Mouse (Mus musculus) monocyte, adult 5-6 weeks (primary cell): Measurements from ENCODE around the gene Noct. TPM values are rescaled to one million over a fixed set of nuclear protein-coding genes. Genes with fewer than 3 reads are reported as not detected.
"Not testable (repeated sequence)": the region's sequence is repeated elsewhere in the genome, so short reads cannot be mapped to it uniquely, and the experiment has no call there.

Source experiments
- ATAC-seq: fragments of 153-309, 156-312 bp; replicated peaks from 2 replicates; pipeline ENCODE4 v1.8.0; 2017; ENCODE audit warnings: mild to moderate bottlenecking; ENCODE audit not compliant: low TSS enrichment, insufficient number of reproducible peaks, severe bottlenecking, poor library complexity, low FRiP score
- total RNA-seq: library from RNA; stranded (forward); fragments of 200-1000, 200-491, 200-594 nt; gene quantifications from 3 replicates; pipeline ENCODE4 v1.2.3, GENCODE M21; 2017

Gene Noct
- 13.9 to 18.6 TPM (median 17.2 TPM) in 3 replicates for total RNA-seq

GRCm38 (mm10) chr3:51224363-51225225, at the start of gene Noct:
Noct (plus strand) TSS chr3:51224447.
- peak; percentile 85 for ATAC-seq

GRCm38 (mm10) chr3:51178158-51178557, 46.1 kb upstream of the Noct start:
- ATAC-seq = no peak

- ATAC-seq = no peak
Measured at GRCm38 (mm10) chr3:51179460-51180146, 44.6 kb upstream of the Noct start.

GRCm38 (mm10) chr3:51180341-51180940, 43.8 kb upstream of the Noct start:
- no peak for ATAC-seq

GRCm38 (mm10) chr3:51182455-51182854, 41.8 kb upstream of the Noct start:
- ATAC-seq = peak; percentile 70

- not testable (repeated sequence) for ATAC-seq
Measured at GRCm38 (mm10) chr3:51183508-51183907, 40.7 kb upstream of the Noct start.

GRCm38 (mm10) chr3:51183967-51184366, 40.3 kb upstream of the Noct start:
- ATAC-seq = not testable (repeated sequence)

- ATAC-seq = peak; percentile 41
Measured at GRCm38 (mm10) chr3:51184715-51185114, 39.5 kb upstream of the Noct start.

GRCm38 (mm10) chr3:51185406-51185805, 38.8 kb upstream of the Noct start:
- no peak for ATAC-seq

- no peak for ATAC-seq
Measured at GRCm38 (mm10) chr3:51194075-51194474, 30.2 kb upstream of the Noct start.

- ATAC-seq = peak; percentile 87
Measured at GRCm38 (mm10) chr3:51195321-51195720, 28.9 kb upstream of the Noct start.

- no peak for ATAC-seq
Measured at GRCm38 (mm10) chr3:51195736-51196135, 28.5 kb upstream of the Noct start.

GRCm38 (mm10) chr3:51196724-51197111, 27.5 kb upstream of the Noct start:
- 0 out of 2 replicates have a peak, but pooled peaks have one; percentile 0 for ATAC-seq

- ATAC-seq = peak; percentile 75
Measured at GRCm38 (mm10) chr3:51197112-51197731, 27.0 kb upstream of the Noct start.

- ATAC-seq = no peak
Measured at GRCm38 (mm10) chr3:51198291-51198690, 26.0 kb upstream of the Noct start.

GRCm38 (mm10) chr3:51199130-51199529, 25.1 kb upstream of the Noct start:
- no peak for ATAC-seq

- ATAC-seq = no peak
Measured at GRCm38 (mm10) chr3:51200311-51200710, 23.9 kb upstream of the Noct start.

GRCm38 (mm10) chr3:51200894-51201293, 23.4 kb upstream of the Noct start:
- no peak for ATAC-seq

GRCm38 (mm10) chr3:51201986-51202385, 22.3 kb upstream of the Noct start:
- no peak for ATAC-seq
